Mouse (Mus musculus) liver, postnatal 0 days (tissue): ENCODE results near the gene Gdf15. TPM values are rescaled to one million over a fixed set of nuclear protein-coding genes. Genes with fewer than 3 reads are reported as not detected.
A peak's percentile ranks its signal among the peaks of the same experiment; 100 is the strongest.

ENCODE experiments used
- ATAC-seq: fragments of 200-750 bp; cut with Nextera tagmentation; 2 replicates; pipeline ENCODE4 v1.8.0; 2017; ENCODE audit warnings: mild to moderate bottlenecking, moderate library complexity
- DNase-seq: peaks from one replicate; pipeline ENCODE4 v3.0.0-alpha.2; 2016
- H3K27ac ChIP-seq: fragments of 300-500 bp; sonication (generic); 2 replicates; pipeline ENCODE4 v1.5.1; 2014; ENCODE audit warnings: antibody characterized with exemption, moderate library complexity, mild to moderate bottlenecking, low read depth
- H3K27me3 ChIP-seq: fragments of 300-500 bp; sonication (generic); 2 replicates; pipeline ENCODE4 v1.6.1; 2014; ENCODE audit warnings: low read length, control low read depth, mixed read lengths; ENCODE audit not compliant: insufficient read depth
- H3K36me3 ChIP-seq: fragments of 300-500 bp; sonication (generic); replicated peaks from 2 replicates; pipeline ENCODE4 v1.6.1; 2014; ENCODE audit warnings: mild to moderate bottlenecking, control low read depth, low read length, moderate library complexity, mixed read lengths; ENCODE audit not compliant: insufficient read depth
- H3K4me1 ChIP-seq: fragments of 300-500 bp; sonication (generic); 2 replicates; pipeline ENCODE4 v1.6.1; 2014; ENCODE audit warnings: antibody characterized with exemption, mild to moderate bottlenecking, control low read depth; ENCODE audit not compliant: insufficient read depth
- H3K4me2 ChIP-seq: fragments of 300-500 bp; sonication (generic); 2 replicates; pipeline ENCODE4 v1.6.1; 2014; ENCODE audit warnings: low read depth, mild to moderate bottlenecking, low read length, moderate library complexity, mixed read lengths
- H3K4me3 ChIP-seq: fragments of 300-500 bp; sonication (generic); 2 replicates; pipeline ENCODE4 v1.5.1; 2014; ENCODE audit warnings: low read depth, low read length
- H3K9ac ChIP-seq: fragments of 300-500 bp; sonication (generic); replicated peaks from 2 replicates; pipeline ENCODE4 v1.6.1; 2014; ENCODE audit warnings: mild to moderate bottlenecking, moderate library complexity
- H3K9me3 ChIP-seq: fragments of 300-500 bp; sonication (generic); 2 replicates; pipeline ENCODE4 v1.6.1; 2016; ENCODE audit warnings: mild to moderate bottlenecking, control low read depth, low read length, mixed read lengths
- CTCF ChIP-seq: sonication (generic); IDR thresholded peaks from 2 replicates; pipeline ENCODE4 v1.5.1; 2016; ENCODE audit warnings: antibody characterized with exemption, low read depth
- EP300 ChIP-seq: IDR thresholded peaks from 2 replicates; pipeline ENCODE4 v1.6.1; 2016; ENCODE audit warnings: antibody characterized with exemption, low read depth, mild to moderate bottlenecking
- WGBS: fragments of 180-500 bp; shearing (Covaris S2); extraction: QIAGEN DNeasy Blood & Tissue Kit; methylation state at CpG from one replicate; pipeline ENCODE4 v1.1.7; 2014; ENCODE audit not compliant: insufficient replicate concordance; 5-methylcytosine and 5-hydroxymethylcytosine counted together
- polyA plus RNA-seq: library from polyadenylated mRNA; unstranded; fragments of >200 nt; fragmentation: Nextera tagmentation; extraction: Ambion mirVana; gene quantifications from 2 replicates; pipeline ENCODE4 v1.2.1, GENCODE M21; 2015

The Gdf15 gene
- polyA plus RNA-seq, 1 experiment from 2014 or later, result 2.1 TPM

DNA sequence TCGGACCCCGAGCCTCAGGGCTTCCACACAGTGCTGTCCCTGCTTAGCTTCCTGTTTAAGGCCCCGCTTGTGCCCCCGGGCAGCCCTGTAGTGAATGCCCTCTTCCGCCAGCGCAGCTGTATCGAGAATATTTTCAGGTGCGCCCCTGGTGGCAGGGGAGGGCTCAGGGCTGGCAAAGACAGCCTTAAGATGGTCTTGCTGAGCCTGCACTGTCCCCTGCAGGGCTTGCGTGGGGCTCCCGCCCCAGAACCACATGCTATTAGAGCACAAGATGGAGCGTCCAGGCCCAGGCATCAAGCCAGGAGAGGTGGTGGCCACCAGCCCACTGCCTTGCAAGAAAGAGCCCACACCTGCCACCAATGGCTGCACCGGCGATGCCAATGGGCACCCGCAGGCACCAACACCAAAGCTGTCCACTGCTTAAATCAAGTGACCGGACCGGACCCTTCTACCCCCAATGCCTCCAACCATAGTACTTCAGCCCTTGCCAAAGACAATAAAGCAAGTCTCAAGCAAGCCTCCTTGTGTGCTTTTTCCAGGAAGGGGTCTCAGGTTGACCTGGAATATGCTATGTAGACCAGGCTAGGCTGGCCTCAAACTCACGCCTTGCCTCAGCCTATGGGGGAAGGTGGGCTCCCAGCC, 35.4 kb downstream of the Gdf15 start:
- Histone ChIP-seq H3K36me3 (peaks cover 13% of the 10 kb centered on the region), H3K9ac (no peak overlapping the region), H3K4me2 (no peak overlapping the region)

DNA sequence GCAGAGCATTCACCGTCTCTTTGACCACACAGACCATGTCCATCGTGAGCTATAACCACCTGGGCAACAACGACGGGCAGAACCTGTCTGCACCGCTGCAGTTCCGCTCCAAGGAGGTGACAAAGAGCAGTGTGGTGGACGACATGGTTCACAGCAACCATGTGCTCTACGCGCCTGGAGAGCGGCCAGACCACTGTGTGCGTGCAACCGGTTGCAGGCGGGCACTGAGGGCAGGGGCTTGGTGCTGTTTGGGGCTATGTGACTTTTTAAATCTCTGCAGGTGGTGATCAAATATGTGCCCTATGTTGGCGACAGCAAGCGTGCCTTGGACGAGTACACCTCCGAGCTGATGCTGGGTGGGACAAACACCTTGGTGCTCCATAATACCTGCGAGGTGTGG, 36.0 kb downstream of the Gdf15 start:
- Histone ChIP-seq H3K4me3 (no peak overlapping the region), H3K4me1 (peaks cover 37% of the 10 kb centered on the region), H3K4me2 (no peak overlapping the region), H3K27ac (no peak overlapping the region), H3K9me3 (no peaks in the 10 kb centered on the region), H3K27me3 (no peaks in the 10 kb centered on the region), H3K36me3 (peaks cover 19% of the 10 kb centered on the region), H3K9ac (no peak overlapping the region)
- TF ChIP-seq CTCF (no peak), EP300 (no peak)
- ATAC-seq (no peak), DNase-seq (no peak)
- WGBS, result 90% methylated on average over 18 of the region's 18 CpGs

More for the DNA sequence above, 35.4 kb downstream of the Gdf15 start:
- DNase-seq, result no peak
- Histone ChIP-seq H3K4me3 (no peak overlapping the region), H3K27ac (no peak overlapping the region), H3K9me3 (no peaks in the 10 kb centered on the region), H3K27me3 (no peaks in the 10 kb centered on the region), H3K4me1 (peaks cover 42% of the 10 kb centered on the region)
- no peak for ATAC-seq
- WGBS, result 81% methylated on average over 17 of the region's 17 CpGs
- TF ChIP-seq EP300, result no peak
- TF ChIP-seq CTCF, result peak; percentile 30

DNA sequence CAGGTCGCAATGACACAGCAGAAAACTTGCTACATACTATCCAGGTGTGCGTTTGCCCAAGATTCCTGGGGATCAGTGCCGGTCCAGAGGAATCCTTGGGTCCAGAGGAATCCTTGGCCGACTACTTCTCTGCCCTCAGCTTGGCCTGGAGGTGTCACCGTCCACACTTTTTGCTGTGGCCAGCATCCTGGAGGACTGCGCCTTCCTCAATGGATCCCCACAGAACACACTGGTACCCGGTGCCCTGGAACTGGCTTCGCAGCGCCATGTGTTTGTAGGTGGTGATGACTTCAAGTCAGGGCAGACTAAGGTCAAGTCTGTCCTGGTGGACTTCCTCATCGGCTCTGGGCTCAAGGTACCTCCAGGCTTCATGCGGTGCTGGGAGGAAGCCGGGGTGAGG, 36.4 kb downstream of the Gdf15 start:
- ATAC-seq (no peak), DNase-seq (no peak)
- H3K27me3 ChIP-seq, result no peaks in the 10 kb centered on the region
- TF ChIP-seq EP300 (no peak), CTCF (no peak)
- WGBS, result 93% methylated on average over 12 of the region's 12 CpGs
- H3K36me3 ChIP-seq, result peaks cover 20% of the 10 kb centered on the region
- H3K27ac ChIP-seq, result no peak overlapping the region
- H3K4me2 ChIP-seq, result no peak overlapping the region
- H3K4me1 ChIP-seq, result peaks cover 33% of the 10 kb centered on the region
- H3K9ac ChIP-seq, result no peak overlapping the region
- no peak overlapping the region for H3K4me3 ChIP-seq
- H3K9me3 ChIP-seq, result no peaks in the 10 kb centered on the region

DNA sequence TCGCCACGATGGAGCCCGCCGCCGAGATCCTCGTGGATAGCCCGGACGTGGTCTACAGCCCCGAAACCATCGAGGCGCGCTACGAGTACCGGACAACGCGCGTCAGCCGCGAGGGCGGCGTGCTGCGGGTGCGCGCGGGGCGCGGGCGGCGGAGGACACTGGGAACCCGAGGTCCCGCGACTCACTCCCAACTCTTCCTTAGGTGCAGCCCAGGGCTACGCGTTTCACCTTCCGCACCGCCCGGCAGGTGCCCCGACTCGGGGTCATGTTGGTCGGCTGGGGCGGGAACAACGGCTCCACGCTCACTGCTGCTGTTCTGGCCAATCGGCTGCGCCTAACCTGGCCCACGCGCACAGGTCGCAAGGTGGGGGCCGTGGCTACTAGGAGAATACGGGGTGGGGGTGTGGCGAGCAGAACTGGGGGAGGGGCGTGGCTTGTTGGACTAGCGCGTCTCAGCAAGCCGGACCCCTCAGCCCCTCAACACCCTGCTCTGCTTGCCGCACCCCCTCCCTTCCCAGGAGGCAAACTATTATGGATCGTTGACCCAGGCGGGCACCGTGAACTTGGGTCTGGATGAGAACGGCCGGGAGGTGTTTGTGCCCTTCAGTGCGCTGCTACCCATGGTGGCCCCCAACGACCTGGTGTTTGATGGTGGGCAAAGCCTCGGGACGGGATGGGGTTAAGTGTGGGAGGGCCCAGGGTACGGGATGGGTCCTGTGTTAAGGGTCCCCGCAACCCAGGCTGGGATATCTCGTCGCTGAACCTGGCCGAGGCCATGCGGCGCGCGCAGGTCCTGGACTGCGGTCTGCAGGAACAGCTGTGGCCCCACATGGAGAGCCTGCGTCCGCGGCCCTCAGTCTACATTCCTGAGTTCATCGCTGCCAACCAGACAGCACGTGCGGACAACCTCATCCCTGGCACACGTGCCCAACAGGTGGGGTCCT, 37.4 kb downstream of the Gdf15 start:
- H3K27me3 ChIP-seq, result no peaks in the 10 kb centered on the region
- H3K9me3 ChIP-seq, result no peaks in the 10 kb centered on the region
- H3K4me2 ChIP-seq, result peak overlapping the region; percentile 99
- peak overlapping the region; percentile 68 for H3K9ac ChIP-seq
- TF ChIP-seq EP300 (no peak), CTCF (no peak)
- DNase-seq (peak; percentile 57), ATAC-seq (peak; percentile 33)
- H3K27ac ChIP-seq, result peak overlapping the region; percentile 65
- 17% methylated on average over 70 of the region's 82 CpGs for WGBS
- H3K4me1 ChIP-seq, result peaks cover 27% of the 10 kb centered on the region
- H3K4me3 ChIP-seq, result peak overlapping the region; percentile 67
- peaks cover 28% of the 10 kb centered on the region for H3K36me3 ChIP-seq

DNA sequence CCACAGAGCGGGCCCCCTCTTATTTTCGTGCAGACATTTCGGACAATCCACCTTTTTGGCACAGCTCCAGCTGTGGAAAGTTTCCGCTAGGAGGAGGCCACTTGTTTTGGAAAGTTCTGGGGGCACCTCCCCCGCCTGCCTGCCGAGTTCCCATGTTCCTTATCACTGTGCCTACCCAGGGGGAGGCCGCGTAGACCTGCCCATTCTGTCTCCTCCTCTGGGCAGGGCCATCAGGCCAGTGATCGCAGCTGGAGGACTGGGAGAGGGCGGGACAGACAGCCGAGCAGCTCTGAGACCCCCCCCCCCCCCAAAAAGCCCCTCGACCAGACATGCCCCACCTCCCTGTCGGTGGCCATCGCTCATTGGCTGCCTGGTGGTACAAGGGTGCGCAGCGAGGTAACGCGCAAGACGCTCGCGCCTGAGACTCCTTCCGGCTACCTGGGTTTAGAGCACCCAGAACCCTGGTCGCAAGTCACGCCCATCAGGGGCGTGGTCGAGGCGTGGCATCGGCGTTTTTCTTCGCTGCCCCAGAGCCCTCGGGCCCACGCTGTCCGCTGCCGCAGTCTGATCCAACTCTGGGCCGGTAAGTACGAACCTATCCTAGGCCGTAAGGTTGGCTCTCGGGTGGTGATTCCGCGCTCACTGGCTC, 38.2 kb downstream of the Gdf15 start, which contains the start of gene Isyna1:
Isyna1 (plus strand) TSS at position 413 of the 649 bp plus-strand sequence.
- peaks cover 27% of the 10 kb centered on the region for H3K4me1 ChIP-seq
- peaks cover 34% of the 10 kb centered on the region for H3K36me3 ChIP-seq
- ATAC-seq (peak; percentile 79), DNase-seq (peak; percentile 92)
- TF ChIP-seq CTCF, result 0 out of 2 replicates have a peak, but pooled peaks have one; percentile 5
- TF ChIP-seq EP300, result no peak
- peak within 1 kb of the TSS; percentile 65 for H3K27ac ChIP-seq
- H3K9me3 ChIP-seq, result no peaks in the 10 kb centered on the region
- no peaks in the 10 kb centered on the region for H3K27me3 ChIP-seq
- H3K4me2 ChIP-seq, result peak within 1 kb of the TSS; percentile 99
- peak within 1 kb of the TSS; percentile 68 for H3K9ac ChIP-seq
- WGBS, result 2% methylated on average over 40 of the region's 40 CpGs
- H3K4me3 ChIP-seq, result peak within 1 kb of the TSS; percentile 67

DNA sequence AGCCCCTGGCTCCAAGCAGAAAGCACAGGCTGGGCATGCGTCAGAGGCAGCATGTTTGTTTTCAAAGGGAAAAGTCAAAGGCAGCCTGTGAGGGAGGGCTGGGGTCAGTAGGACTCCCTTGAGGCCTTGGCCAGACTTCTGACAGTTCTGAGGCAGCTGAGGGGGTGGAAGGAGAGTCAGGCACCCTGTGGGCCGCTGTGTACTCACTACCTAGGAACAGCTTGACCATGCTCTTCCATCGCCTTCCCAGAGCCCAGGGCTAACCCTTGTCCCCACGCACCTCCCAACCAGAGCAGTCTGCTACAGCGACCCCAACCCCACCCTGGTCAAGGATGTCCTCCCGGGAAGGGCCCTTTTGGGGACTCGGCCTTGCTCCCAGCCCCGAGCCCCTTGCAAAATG, 39.1 kb downstream of the Gdf15 start:
- no peak for DNase-seq
- Histone ChIP-seq H3K4me1 (peaks cover 27% of the 10 kb centered on the region), H3K36me3 (peaks cover 37% of the 10 kb centered on the region), H3K9me3 (no peaks in the 10 kb centered on the region), H3K27ac (peak overlapping the region; percentile 65), H3K9ac (no peak overlapping the region), H3K4me2 (peak overlapping the region; percentile 99), H3K27me3 (no peaks in the 10 kb centered on the region), H3K4me3 (no peak overlapping the region)
- 58% methylated on average over 8 of the region's 8 CpGs for WGBS
- TF ChIP-seq CTCF (no peak), EP300 (no peak)
- no peak for ATAC-seq
